Mouse (Mus musculus): ENCODE results near the gene Eps8l1.
"Not testable (repeated sequence)": the region's sequence is repeated elsewhere in the genome, so short reads cannot be mapped to it uniquely, and the experiment has no call there.

Eps8l1 gene

DNA sequence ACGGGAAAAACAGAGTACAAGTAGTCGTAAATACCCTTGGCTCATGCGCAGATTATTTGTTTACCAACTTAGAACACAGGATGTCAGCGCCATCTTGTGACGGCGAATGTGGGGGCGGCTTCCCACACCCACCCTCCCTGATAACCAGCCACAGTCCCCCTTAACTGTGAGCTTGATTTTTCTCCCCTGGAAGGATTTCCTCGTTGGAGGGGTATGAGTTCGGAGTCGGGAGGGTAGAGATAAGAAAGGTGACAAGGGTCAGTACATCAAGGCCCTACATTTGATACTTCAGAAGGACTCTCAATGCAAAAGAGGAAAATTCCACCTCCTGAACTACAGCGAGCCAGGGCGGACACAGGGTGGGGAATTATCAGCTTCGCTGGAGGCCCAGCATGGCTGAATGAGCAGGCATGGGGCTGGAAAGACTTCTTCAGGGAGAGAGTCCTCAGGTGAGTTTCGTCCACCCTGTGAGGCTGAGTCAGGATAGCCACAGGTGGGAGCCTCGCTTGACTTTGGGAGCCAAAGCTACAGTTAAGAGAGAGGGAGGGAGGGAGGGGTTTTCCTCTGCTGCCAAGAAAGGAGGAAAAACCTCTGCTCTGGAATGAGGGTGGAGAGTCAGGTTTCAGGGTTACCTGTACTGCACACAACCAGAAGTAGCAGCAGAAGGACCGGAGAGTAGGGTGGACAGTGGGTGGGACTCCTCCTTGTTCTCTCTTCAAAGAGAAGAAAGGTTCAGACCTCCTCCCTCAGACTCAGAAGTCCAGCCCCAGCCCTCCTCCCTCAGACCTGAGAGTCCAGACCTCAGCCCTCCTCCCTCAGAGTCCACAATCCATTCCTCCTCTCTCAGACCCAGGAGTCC, at the start of gene Eps8l1:
Gene Eps8l1, plus strand, starts transcription at position 99 of the 859 bp plus-strand sequence.
- DNase-seq (ENCODE audit: low spot score in 2 of 2) = no peak

DNA sequence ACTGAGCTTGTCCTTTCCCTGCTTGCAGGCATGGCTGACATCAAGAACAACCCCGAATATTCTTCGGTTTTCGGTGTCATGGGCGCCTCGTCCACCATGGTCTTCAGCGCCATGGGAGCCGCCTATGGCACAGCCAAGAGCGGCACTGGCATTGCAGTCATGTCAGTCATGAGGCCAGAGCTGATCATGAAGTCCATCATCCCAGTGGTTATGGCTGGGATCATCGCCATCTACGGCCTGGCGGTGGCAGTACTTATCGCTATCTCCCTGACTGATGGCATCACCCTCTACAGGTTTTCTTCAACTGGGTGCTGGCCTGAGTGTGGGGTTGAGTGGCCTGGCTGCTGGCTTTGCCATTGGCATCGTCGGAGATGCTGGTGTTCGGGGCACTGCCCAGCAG, 48.1 kb upstream of the Eps8l1 start:
- not testable (repeated sequence) for DNase-seq (ENCODE audit: low spot score in 2 of 2)

DNA sequence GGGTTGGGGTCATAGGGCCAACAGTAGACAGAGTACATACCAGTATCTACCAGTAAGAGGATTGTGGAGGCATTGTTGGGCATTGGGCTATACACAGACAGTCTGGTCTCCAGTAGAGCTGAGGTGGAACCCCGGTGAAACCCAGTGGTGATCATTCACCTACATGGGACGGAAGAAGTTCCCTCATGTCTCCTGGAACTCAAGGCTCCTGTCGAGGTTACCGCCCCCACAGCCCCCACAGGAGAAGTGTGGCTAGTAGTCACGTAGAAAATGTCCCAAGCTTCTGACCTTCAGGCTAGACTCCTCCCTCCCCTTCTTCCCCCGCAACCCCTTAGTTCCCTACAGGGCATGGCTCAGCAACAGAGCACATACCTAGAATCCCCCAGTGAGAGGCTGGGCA, 40.8 kb upstream of the Eps8l1 start:
- DNase-seq (ENCODE audit: low spot score in 2 of 2) = no peak

DNA sequence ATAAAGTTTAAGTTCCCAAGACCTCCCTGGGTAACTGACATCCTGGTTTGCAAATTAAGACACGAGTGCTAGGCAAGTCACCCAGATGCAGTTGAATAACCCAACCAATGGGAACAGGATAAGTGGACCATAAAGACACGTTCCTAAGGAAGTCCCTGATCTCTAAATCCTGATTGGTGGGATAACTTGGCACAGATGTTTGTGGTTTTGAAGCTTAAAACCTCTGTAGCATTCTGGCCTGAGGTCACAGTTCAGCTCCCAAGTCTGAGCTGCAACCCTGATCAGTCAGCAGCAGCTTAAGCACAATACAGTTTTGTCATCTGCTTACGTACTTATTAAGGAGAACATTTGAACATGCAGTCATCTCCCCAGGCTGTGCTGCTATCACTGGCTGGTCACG, 40.2 kb upstream of the Eps8l1 start:
- DNase-seq (ENCODE audit: low spot score in 2 of 2) = no peak

DNA sequence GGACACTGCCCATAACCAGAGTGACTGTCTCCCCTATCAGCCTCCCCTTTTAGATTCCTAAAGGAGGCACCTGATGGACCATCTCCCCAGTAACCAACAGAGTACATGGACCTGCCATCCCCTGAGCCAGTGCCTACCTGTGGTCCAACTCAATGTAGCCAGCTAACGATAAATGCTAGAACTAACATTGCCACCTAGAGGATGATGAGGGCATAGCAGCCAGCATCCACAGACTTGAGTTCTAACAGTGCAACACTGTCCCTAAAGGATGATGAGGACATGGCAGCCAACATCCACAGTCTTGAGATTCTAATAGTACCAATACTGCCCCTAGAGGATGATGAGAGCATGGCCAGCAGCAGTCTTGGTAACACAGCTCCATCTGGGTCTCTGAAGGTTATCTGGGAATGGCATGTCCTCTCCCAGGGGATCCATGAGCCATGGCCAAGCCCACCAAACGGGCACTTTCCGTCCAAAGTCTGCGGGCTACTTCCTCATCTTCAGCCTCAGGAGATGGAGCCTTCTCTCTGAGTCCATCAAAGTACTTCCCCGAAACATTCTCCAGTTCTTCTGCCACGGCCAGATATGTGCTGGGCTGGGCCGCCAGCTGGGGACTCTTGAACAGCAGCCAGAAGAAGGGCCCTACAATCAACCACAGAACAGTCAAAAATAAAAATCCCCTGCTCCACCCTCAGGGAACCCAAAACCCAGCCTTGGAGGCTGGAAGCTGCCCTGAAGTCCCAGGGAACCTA, 33.1 kb upstream of the Eps8l1 start:
- peak; percentile 71 to 88 for DNase-seq (ENCODE audit: low spot score in 2 of 2)

DNA sequence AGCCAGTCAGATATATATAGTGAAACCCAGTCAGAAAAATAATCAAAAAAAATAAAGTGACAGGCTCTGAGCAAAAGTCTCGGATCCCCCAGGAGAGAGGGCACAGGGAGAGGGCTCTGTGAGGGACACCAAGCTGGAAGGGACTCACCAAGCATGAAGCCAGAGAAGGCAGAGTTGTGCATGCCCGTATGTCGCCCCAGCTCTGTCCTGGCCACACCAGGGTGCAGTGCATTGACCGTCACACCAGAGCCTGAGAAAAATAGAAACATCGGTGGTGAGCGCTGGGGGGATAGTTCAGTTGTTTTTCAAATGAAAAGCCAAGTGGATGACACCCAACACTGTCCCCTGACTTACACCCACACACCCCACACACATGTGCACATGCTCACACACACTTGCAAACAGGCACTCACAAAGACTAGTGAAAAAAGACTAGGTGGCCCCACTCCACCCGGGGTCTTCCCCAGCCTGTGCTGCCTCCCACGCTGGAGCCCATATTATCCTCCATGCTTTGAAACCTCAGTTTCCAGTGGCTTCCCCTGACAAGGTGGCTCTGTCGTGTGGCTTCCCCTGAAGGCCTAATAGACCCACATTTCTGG, 30.1 kb upstream of the Eps8l1 start:
- DNase-seq (ENCODE audit: low spot score in 2 of 2) = no peak

DNA sequence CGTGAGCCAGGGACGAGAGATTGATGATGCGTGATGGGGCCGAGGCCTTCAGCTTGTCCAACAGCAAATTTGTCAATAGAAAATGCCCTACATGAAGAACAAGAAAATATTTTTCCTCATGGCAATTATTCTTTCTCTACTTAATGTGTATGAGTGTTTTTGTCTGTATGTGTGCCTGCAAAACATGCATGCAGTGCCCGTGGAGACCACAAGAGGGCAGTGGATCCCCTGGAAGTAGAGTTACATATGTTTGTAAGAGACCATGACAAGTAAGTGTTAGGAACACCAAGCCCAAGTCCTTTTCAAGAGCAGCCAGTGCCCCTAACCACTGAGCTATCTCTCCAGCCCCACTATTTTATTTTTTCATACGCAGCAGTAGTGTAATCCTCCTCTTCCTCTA, 28.9 kb upstream of the Eps8l1 start:
- peak; percentile 56 to 75 for DNase-seq (ENCODE audit: low spot score in 2 of 2)

DNA sequence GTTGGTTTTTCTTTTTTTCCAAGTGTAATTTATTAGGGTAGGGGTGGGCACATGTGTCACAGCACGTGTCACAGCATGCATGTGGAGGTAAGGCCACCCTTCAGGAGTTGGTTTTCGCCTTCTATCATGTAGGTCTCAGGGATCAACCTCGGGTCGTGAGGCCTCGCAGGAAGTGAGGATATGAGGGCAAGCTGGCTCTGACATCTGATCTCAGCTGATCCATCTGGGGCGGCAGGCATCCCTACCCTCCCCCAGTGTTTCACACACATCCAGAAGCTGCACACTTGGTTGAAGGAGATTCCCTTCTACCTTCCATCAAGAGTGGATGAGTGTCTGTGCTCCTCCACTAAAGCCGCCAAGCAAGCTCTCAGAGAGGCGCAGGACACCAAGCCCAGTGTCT, 28.4 kb upstream of the Eps8l1 start:
- DNase-seq (ENCODE audit: low spot score in 2 of 2) = no peak

DNA sequence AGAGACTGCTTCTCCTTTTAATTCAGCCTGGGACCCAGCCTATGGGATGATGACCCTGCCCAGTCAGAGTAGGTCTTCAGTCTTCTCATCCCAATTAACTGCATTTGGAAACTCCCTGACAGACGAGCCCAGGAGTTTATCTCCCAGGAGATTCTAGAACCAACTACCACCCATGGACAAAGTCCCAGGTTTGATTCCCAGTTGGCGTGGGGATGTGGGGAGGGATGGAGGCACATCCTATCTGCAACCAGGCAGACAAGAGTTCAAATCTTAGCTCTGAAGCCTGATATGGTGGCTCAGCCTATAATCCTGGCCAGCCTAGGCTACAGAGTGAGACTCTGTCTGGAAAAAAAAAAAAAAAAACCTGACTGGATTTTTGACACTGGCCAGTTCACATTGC, 22.8 kb upstream of the Eps8l1 start:
- no peak for DNase-seq (ENCODE audit: low spot score in 2 of 2)

DNA sequence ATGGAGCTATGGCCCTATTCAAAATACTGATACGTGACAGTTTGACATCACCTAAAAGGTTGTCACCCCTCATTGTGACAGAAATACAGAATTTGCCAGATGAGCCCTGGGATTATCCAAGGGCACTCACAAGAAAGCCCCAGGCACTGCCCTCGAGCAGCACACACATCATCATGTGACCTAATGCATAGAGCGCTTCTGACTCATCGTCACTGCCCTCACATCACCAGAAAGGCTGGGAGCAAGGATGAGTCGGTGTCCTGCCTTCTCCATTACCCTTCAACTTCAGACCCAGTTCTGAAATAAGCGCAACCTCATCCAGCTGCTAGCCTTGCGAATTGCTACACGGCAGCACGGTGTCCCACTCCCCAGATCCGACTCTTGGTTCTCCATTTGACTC, 19.9 kb upstream of the Eps8l1 start:
- DNase-seq (ENCODE audit: low spot score in 2 of 2) = no peak

DNA sequence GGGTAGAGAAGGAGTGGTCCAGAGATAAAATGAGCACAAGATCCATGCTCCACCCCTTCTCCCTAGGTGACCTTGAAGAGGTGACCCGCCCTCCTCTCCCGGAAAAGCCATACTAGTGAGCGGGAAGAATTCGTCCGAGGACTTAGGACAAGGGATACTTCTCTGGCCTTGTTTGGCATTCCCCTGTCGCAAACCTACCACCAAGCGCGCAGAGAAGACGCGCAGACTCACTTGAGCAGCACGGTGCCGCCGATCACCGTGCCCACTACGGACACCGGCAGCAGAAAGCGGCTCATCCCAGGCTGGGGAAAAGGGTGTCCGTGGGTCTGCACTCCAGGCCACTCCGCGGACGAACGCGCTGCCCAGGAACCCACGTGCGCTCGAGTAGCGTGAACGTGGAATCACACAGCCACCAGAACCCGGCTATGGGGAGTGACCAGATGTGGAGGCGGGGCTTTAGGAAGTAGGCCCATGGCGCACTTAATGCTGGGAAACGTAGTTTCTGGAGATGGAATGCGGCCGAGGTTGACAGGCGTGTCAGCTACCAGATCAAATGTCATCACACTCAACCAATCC, 15.2 kb upstream of the Eps8l1 start, which contains the start of gene Rdh13:
Gene Rdh13, minus strand, starts transcription at position 434 of the 576 bp plus-strand sequence.
- peak; percentile 55 to 81 for DNase-seq (ENCODE audit: low spot score in 2 of 2)

DNA sequence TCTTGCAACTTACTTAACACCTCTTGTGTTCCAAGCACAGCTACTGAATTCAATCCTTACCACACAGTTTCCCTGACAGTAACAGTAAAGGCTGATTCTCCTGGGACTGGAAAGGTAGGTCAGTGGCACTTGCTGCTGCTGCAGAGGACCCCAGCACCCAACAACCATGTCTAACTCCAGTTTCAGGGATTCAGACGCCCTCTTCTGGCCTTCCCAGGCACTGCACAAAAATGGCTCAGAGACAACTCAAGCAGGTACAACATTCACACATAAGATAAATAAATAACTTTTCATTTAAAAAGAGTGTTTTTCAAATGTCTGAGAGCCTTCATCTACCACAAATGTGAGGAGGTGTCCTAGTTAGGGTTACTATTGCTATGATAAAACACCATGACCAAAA, 13.3 kb upstream of the Eps8l1 start:
- DNase-seq (ENCODE audit: low spot score in 2 of 2) = no peak

DNA sequence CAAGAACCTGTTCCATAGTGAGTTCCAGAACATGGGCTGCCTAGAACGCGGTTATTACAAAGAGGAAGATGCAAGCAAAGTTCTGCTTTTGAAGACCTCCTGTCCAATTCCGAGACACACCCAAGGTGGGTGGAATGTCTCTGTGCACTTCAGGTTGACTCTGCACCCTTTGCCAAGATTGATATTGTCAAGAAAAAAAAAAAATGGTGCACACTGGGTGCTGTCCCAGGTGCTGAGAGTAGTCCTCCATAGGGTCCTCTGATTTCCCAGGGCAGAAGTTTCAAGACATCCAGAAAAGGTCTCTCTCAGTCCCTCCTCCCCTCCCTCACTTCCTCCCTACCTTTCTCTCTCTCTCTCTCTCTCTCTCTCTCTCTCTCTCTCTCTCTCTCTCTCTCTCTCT, 12.0 kb upstream of the Eps8l1 start:
- no peak for DNase-seq (ENCODE audit: low spot score in 2 of 2)

DNA sequence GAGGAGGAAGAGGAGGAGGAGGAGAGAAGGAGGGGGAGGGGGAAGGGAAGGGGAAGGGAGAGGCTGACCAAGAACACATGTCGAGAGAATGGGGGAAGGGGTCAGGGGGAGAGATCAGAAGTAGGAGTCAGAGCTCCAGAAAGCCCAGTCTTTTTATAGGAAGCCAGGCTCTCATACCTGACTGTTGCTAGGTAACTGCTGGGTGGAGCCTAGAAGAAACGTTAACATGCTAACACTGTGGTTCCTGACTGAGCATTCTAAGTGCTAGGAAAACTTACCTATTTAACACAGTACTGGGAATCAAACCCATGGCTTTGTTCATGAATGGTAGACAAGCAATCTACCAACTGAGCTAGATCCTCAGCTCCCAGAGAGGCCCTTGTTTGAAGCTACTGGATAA, 11.3 kb upstream of the Eps8l1 start:
- DNase-seq (ENCODE audit: low spot score in 2 of 2) = no peak

DNA sequence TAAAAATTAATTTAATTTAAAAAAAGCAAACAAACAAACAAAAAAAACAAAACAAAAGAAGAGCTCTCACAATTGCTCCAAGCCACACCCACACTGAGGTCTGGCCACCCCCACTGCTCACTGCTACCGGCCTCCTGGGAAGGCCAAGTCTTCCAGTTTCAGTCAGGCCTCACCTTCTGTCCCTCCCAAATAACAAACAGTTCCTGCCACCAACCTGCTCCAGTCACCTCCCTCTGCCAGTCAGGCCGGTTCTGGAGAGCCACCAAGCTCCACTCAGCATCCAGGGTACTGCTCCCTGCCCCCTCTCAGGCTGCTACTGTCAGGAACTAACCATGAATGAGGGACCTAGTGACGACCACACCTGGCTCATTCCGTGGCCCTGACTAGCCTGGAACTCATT, 7.8 kb upstream of the Eps8l1 start:
- DNase-seq (ENCODE audit: low spot score in 2 of 2) = no peak

DNA sequence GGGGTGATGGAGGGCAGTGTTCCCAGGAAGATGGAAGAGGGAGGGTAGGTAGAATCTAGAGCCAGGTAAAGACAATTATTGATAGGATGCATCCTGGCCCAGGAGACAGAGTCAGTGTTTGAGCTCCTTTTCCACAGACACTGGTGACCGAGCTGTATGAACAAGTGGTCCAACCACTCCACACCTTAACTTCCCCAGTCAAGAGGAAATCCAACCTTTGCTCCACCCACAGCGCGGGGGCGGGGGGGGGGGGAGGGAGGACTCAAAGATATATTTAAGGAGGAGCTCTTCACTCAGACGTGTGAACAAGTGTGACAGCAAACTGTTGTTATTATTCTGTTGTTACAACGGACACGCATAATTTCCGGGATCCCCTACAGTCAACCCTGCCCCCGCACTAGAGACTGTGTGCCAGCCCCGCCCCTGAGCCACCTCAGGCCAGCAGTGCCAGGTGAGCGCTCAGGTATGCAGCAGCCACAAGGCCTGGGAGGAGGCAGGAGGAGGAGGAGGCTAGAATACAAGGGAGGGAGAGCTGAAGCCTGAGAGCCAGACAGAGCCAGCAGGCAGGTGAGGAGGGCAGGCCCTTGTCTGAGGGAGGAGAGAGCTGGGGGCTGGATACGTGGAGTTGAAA, 3.8 kb downstream of the Eps8l1 start:
- no peak for DNase-seq (ENCODE audit: low spot score in 2 of 2)

DNA sequence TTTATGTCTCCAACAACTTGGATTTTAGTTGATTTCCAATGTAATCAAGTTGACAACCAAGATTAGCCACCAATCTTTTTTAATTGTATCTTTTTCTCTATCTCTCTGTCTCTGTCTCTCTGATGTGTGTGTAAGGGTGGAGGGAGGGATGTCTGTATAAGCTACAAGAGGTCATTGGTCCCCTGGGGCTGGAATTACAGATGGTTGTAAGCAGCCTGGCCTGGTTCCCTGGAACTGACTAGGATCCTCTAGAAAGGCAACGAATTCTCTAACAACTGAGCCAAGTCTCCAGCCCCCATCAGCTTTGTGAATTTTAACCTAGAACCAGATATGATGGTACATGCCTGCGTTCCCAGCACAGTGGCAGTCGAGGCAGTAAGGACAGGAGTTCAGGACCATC, 7.3 kb downstream of the Eps8l1 start:
- DNase-seq (ENCODE audit: low spot score in 2 of 2) = no peak

DNA sequence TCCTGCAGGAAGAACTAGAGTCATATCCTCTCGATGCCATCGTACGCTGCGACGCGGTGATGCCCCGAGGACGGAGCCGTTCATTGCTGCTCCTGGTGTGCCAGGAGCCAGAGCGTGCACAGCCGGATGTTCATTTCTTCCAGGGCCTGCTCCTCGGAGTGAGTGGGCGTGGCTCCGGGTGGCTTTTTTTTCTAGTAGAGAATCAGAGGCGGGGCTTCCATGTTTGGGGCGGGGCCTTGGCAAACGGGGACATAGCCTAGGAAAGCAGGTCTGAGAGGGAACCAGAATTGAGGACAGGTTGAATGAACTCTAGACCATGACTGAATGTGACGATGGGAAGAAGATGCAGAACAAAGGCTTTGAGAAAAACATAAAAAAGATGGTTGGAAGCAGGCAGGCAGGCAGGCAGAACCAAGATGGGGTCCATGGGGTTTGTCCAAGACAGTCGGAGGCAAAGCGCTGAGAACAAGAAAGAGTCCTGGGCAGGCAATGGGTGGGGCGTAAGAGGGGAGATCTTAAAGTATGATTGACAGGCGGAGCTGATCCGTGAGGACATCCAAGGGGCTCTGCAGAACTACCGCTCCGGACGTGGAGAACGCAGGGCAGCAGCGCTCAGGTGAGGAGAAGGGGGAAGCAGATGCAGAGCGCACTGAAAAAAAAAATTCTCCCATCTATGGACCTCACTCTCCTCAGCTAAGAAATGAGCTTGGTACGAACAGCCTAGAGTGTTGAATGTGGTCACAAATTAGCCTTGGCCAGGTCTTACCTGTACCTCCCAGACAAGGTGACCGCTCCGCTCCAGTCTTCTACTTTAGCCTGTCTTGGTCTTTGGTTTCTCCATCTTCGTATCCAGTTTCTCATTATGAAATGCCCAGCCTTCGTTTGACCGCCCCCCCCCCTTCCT, 10.1 kb downstream of the Eps8l1 start:
- DNase-seq (ENCODE audit: low spot score in 2 of 2) = peak; percentile 32 to 58

DNA sequence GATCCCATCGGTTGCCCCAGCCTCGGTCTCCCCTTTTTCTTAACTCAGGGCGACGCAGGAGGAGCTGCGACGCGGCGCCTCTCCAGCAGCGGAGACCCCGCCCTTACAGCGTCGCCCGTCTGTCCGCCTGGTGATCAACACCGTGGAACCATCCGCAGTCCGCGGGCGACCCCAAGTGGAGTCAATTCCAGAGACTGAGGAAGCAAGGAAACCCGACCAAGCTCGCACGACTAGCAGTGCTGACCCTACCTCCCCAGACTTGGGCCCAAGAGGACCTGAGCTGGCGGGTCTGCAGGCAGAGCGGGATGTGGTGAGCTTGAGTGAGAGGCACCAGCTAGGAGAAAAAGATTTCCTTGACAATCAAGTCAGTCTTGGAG, 10.7 kb downstream of the Eps8l1 start:
- peak; percentile 66 to 85 for DNase-seq (ENCODE audit: low spot score in 2 of 2)

DNA sequence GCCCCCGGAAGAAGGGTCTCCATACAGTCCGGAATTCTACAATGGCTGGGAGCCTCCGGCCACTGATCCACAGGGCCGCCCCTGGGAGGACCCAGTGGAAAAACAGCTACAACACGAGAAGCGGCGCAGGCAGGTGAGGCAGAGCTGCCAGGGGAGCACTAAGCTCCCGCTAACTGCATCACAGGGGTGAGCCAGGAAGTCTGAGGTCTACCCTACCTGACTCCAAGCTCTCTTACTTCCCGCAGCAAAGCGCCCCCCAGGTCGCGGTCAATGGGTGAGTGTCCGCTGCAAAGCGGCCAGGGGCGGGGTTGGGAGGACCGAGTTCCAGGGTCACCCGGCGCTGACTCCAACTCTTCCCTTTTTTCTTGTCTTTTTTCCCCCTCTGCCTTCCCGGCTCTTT, 13.5 kb downstream of the Eps8l1 start:
- DNase-seq (ENCODE audit: low spot score in 2 of 2) = no peak

Data from cerebellum, postnatal 4 days (tissue).